Mouse (Mus musculus) kidney, postnatal 36 days (tissue): ENCODE measurements around the gene Atf6.

Source experiments
- DNase-seq, 2 experiments: peaks; one replicate each; pipeline ENCODE4 v3.0.0; 2021 to 2022; ENCODE audit warnings: mixed read lengths in 2 of 2

The Atf6 gene

DNA sequence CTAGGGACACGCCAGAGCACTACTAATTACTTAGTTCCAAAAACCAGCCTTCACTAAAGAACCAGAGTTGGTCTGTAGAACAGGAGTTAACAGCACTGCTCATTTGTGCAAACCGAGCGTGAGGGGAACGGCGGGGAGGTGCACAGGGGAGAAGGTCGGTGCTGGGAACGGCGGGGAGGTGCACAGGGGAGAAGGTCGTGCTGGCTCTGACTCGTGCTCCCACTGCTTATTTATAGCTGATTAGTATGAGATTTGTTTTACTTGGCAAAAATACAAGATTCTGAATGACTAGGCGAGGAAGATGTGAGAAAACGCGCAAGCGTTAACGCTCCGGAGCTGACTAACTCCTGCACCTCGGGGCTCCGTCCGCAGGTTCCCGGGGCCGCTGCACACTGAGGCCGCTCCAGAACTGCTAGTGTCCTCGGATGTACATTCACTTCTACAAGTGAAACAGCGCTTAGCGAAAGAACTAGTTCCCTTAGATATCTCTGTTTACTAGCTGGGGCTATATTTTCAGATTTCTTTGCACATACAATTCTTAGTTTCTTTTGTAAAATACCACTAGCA is 96.1 kb downstream of the Atf6 start:
- peak; percentile 15 to 37 for DNase-seq

DNA sequence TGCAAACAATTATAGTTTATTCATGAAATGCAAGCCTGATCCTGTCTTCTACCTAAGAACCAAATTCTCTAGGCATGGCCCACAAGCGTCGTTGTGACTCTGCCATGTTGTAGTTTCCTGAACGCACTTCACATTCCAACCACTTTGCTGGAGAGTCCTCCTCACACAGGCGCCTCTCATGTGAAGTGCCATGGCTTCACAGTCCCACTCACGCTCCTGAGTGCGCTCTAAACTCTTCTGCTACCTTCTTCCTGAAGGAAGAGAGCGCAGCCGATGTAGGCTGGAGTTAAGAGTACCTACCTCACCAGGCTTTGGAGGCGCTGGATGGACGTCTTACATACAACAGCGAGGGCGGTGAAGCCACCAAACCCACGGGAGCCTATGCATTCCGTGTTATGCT is 96.9 kb downstream of the Atf6 start:
- no peak for DNase-seq

- no peak for DNase-seq
Measured at GRCm38 (mm10) chr1:170766997-170767396, 100.6 kb downstream of the Atf6 start.

- DNase-seq, result no peak
Measured at GRCm38 (mm10) chr1:170764798-170765197, 102.8 kb downstream of the Atf6 start.

GRCm38 (mm10) chr1:170761634-170762033 is 105.9 kb downstream of the Atf6 start:
- no peak for DNase-seq

GRCm38 (mm10) chr1:170753597-170753996 is 114.0 kb downstream of the Atf6 start:
- DNase-seq, result no peak

DNA sequence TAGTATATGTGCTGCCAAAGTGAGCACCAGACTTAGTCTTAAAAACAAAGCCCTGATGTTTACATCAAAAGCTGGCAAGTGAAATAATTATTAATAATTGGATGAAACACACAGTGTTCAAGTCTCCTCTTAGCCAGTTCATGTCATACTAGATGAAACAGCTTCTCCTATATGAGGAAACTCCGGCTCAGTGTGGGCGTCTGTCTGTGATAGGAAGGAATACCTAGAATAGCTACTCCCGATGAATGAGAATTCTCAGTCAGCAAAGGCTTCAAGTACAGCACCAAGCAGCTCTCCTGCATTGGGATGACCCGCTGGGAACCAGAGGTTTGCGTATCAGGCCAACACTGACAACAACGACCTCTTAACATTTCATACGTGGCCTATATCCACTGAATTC is 115.8 kb downstream of the Atf6 start:
- no peak for DNase-seq

DNA sequence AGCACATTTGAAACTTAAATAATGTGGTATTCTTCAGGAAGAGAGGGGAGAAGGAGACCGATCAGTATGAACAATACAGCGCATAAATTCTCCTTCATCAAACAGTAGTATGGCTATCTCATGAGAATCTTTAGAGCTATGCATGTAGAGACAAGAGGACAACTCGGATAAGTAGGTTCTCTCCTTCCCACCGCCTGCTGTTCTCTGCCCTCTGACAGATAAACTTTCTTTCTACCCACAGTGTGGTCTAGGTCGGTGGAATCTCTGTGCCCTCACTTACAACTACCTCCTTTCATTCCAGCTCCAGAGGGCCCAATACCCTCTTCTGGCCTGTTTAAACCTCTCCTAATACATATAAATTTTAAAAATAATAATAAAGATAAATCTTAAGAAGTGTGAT is 121.0 kb downstream of the Atf6 start:
- no peak for DNase-seq

DNA sequence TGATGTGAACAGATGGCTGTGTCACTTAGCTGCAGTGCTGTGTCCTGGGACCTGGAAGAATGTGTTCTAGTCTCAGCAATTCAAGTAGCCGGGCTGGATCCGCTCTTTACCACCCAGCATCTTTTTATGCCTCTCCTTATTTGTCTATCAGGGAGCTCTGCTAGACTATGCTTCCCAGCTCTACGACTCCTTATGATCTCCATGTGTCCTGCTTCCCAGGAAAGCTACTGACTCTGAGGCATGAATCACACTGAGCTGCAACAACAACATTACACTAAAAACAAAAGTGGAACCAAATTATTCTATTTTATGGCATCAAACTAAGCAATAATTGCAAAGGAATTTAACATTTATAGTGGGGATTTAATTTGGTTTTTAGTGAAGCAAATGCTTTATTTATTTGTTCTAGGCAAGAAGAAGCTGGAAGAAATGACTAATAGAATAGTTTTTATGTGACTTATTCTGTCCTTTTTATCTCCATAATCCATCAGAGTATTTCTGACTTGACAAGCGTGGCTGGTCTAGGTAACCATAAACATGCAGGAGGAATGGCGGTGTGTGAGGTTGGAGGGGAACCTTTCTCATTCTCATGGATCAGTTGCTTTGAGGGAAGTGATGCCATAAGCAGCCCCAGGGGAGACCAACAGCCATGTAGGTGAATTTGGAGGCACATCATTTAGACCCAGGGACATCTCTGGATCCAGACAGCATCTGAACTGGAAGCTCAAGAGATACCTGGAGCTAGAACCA is 125.9 kb downstream of the Atf6 start:
- no peak for DNase-seq

DNA sequence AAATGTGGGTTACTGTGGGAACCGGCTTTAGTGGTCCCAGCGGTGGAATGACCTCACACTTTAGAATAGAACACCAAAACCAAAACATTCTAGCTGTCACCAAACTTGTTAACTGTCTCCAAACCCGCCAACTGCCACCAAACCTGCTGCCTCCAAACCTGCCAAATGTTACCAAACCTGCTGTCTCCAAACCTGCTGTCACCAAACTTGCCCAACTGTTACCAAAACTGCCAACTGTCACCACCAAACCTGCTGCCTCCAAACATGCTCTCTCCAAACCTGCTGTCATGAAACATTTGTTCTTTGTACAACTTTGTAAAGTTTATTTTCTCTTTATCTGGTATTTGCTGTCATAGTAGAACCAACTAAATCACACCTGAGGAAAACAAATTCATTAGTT is 132.7 kb downstream of the Atf6 start:
- no peak for DNase-seq

GRCm38 (mm10) chr1:170732596-170732890 is 135.0 kb downstream of the Atf6 start:
- no peak for DNase-seq

GRCm38 (mm10) chr1:170731865-170732595 is 135.5 kb downstream of the Atf6 start:
- no peak for DNase-seq

DNA sequence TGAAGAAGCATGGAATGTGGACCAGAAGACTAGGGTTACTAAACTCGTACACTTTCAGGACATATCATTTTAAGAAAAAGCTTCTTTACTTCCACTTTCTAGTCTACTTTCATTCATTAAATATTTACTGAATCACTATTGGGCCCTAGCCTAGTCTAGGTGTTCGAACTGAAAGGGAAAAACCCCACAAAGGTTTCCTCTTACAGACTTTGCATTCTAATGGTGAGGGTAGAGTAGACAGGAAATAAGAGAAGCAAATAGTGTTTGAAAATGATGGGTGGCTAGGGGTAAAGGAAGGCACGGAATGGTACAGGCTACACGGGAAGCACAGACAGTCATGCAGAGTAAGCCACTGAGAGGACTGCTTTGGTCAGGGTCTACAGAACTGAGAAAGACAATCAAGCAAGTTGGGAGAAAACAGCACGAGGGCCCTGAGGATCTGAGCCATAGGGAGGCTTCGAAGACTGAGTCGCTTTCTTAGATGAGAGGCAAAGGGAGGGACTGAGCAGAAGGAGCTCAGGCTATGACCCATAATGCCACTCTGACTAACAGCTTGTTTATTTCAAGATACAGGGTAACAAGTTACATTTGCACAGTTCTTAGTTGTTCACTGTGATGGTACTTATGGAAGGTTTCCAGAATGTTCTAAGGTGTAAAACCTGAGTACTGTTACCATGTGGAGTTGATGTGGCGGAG is 138.2 kb downstream of the Atf6 start:
- no peak for DNase-seq

- peak; percentile 12 to 15 for DNase-seq
Measured at GRCm38 (mm10) chr1:170728524-170728923, 139.0 kb downstream of the Atf6 start.

DNA sequence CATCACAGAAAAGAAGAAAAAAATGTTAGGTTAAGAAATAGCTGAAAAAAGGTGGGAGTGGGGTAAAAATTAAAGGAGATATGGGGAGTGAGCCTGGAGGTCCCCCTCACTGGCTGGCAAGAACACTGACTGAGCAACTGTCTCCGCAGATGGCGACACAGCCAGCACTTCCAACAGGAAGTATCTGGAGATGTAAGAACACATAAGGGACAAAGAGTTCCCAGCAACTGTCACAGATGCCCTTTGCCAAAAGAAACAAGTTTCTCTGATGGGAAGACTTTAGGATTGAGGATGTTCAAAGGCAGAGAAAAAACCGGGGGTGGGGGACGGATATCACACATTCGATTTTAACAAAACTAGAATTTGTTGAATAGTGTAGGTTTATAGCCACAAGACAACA is 146.0 kb downstream of the Atf6 start:
- peak in 1 of 2 experiments; percentile 27 for DNase-seq

DNA sequence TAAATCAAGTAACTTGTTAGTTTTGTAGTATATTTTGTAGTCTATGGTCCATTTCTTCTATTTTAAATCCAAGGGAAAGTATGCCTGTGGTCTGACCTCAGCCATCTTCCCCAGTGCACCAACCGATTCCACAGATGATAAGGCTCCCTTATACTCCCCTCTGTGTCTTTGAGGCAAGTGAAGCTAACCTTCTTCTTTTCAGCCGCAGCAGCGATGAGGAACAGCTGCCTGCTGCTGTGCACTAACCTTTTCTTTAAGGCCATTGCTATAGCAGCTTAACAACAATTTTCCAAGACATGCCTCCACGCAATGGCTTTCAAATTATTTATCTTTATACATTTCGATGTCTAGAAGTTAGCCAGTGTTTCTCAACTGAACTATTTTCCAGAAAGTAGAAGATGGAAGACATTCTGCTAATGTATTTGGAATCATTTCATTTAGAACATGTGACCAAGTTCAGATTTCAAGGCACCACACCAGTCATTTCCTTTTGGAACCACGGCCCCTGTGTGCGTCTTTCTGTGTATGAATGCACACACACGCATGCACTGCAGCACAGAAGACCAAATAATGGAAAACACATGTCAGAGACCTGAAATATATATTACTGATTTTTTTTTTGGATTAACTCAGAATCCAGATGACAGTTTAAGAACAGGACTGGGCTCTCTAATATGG is 149.3 kb downstream of the Atf6 start:
- DNase-seq, result no peak

DNA sequence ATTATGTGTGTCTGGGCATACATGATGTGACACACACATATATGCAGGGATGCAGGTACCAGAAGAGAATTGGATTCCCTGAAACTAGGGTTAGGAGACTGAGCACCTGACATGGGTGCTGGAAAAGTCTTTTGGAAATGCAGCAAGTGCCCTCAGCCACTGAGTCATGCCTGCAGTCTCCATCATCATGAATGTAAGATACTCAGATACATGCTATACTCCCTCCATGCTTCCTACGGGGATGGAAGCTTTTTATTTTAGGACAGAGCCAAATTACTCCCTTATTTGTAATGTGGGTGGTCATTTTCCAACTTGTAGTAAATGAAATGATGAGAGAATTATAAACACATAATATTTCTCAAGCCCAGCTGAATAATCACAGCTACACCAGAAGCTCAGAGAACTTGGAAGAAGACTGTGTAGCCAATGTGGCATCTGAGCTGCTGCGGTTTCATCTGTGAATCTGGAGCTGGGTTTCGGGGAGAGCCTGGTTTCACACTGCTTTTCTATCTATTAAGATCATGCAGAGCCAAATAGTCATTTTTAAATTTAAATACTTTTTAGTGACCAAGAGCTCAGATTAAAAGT is 150.2 kb downstream of the Atf6 start:
- DNase-seq, result no peak

- no peak for DNase-seq
Measured at GRCm38 (mm10) chr1:170711731-170712130, 155.8 kb downstream of the Atf6 start.

- DNase-seq, result no peak
Measured at GRCm38 (mm10) chr1:170709969-170710368, 157.6 kb downstream of the Atf6 start.

GRCm38 (mm10) chr1:170709481-170709880 is 158.1 kb downstream of the Atf6 start:
- peak in 1 of 2 experiments; percentile 30 for DNase-seq

DNA sequence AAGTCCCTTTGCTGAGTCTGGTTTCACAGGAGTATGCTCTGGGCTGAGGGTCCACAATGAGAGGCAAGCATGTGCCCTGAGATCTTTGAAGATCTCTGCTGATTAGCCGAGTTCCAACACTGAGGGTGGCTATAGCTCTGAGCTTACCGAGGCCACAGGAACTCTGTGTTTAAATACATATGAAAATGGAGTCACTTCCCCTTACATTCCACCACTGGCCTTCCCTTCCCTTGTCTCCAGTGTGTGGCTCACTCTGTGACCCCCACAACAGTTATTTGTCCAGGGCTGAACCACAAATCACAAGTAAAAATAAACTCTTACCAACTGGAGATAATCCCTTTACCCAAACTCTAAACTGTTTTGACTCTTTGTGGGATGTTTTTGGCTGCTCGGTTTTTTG is 158.5 kb downstream of the Atf6 start:
- no peak for DNase-seq

DNA sequence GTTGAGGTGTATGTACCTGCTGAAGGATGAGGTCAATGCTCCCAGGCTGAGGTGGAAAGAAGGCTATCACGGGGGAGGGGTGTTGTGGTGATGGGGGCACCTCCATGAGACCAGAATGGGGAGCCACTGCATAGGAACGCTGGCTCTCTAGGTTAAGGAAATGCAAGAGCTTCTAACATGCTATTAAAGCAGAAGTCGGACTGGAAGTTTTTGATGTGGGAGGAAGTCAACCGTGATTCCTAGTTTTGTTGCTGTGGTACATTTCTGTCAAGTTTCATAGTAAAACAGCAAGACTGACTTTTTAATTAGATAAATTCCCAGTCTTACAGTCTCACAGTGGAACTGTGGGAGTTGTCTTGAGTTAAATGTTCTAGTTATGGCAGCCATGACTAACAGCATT is 161.5 kb downstream of the Atf6 start:
- DNase-seq, result no peak
